Mouse (Mus musculus) spleen, adult 2 months (tissue): Measurements from ENCODE around the gene Gna12. TPM values are rescaled to one million over a fixed set of nuclear protein-coding genes. Genes with fewer than 3 reads are reported as not detected.

Source experiments
- DNase-seq, 2 experiments: peaks; one replicate each; pipeline versions ENCODE4 v3.0.0 to v3.0.0-alpha.2; 2012 to 2021; ENCODE audit warnings: low spot score in 2 of 2, low read depth in 1 of 2
- H3K27ac ChIP-seq: fragments of 200-500 bp; 2 replicates; pipeline ENCODE4 v1.5.1; 2012; ENCODE audit warnings: low read length, inconsistent platforms; ENCODE audit not compliant: insufficient read depth
- H3K27me3 ChIP-seq: fragments of 200-500 bp; 2 replicates; pipeline ENCODE4 v1.6.1; 2012; ENCODE audit warnings: mild to moderate bottlenecking, moderate library complexity, low read length, inconsistent platforms; ENCODE audit not compliant: control insufficient read depth, insufficient read depth
- H3K36me3 ChIP-seq: fragments of 200-500 bp; 2 replicates; pipeline ENCODE4 v1.6.1; 2012; ENCODE audit warnings: mild to moderate bottlenecking, low read length, inconsistent platforms; ENCODE audit not compliant: control insufficient read depth, insufficient read depth
- H3K4me1 ChIP-seq: fragments of 200-500 bp; 2 replicates; pipeline ENCODE4 v1.6.1; 2011; ENCODE audit warnings: inconsistent platforms; ENCODE audit not compliant: control insufficient read depth, insufficient read depth, insufficient read length
- H3K4me3 ChIP-seq: fragments of 200-500 bp; 2 replicates; pipeline ENCODE4 v1.5.1; 2011; ENCODE audit warnings: mild to moderate bottlenecking, inconsistent platforms; ENCODE audit not compliant: insufficient read depth, insufficient read length; ENCODE audit errors: extremely low read depth
- CTCF ChIP-seq: fragments of 200-500 bp; IDR thresholded peaks from 2 replicates; pipeline ENCODE4 v1.5.1; 2011; ENCODE audit warnings: mild to moderate bottlenecking, inconsistent platforms; ENCODE audit not compliant: insufficient read depth, insufficient read length, insufficient replicate concordance; ENCODE audit errors: extremely low read depth
- POLR2A ChIP-seq: fragments of 200-500 bp; IDR thresholded peaks from 2 replicates; pipeline ENCODE4 v1.6.1; 2011; ENCODE audit warnings: low read depth, low read length, inconsistent platforms
- WGBS: fragments of 180-500 bp; shearing (Covaris S2); methylation state at CpG from one replicate; pipeline ENCODE4 v1.1.7; 2018; 5-methylcytosine and 5-hydroxymethylcytosine counted together
- polyA plus RNA-seq: library from polyadenylated mRNA; depleted of rRNA; stranded (reverse); fragments of >200 nt; gene quantifications from 2 replicates; pipeline ENCODE4 v1.2.3, GENCODE M21; 2012; rRNA removed

Gene Gna12
- polyA plus RNA-seq: 66.8 and 67.9 TPM in 2 replicates

- Histone ChIP-seq H3K27ac (peak within 1 kb of the TSS; percentile 48), H3K4me1 (peaks cover 4% of the 10 kb centered on the region), H3K36me3 (no peaks in the 10 kb centered on the region), H3K27me3 (no peaks in the 10 kb centered on the region), H3K4me3 (peak within 1 kb of the TSS; percentile 94)
- TF ChIP-seq POLR2A (no peak), CTCF (no peak)
- 2% methylated on average over 49 of the region's 49 CpGs for WGBS
- DNase-seq: peak; percentile 95 to 99
Measured at GRCm38 (mm10) chr5:140830314-140831063, at the start of gene Gna12. Gene Gna12, minus strand, starts transcription at chr5:140830431.

- no peaks in the 10 kb centered on the region; the same call in 1 of the 2 replicates for H3K4me1 ChIP-seq
- H3K4me3 ChIP-seq: no peak overlapping the region
- no peak for DNase-seq
- 88% methylated on average over 6 of the region's 6 CpGs for WGBS
- peaks cover 75% of the 10 kb centered on the region for H3K36me3 ChIP-seq
- H3K27ac ChIP-seq: no peak overlapping the region
- no peak for TF ChIP-seq POLR2A
- peak; percentile 14; the same call in 1 of the 2 replicates for TF ChIP-seq CTCF
- H3K27me3 ChIP-seq: no peaks in the 10 kb centered on the region
Measured at GRCm38 (mm10) chr5:140878644-140879043, 48.4 kb upstream of the Gna12 start.

GRCm38 (mm10) chr5:140873736-140874307 lies 43.6 kb upstream of the Gna12 start:
- Histone ChIP-seq H3K27ac (peak overlapping the region; percentile 80), H3K4me3 (no peak overlapping the region), H3K4me1 (no peaks in the 10 kb centered on the region; the same call in 1 of the 2 replicates), H3K27me3 (no peaks in the 10 kb centered on the region), H3K36me3 (peaks cover 45% of the 10 kb centered on the region)
- no peak for DNase-seq
- WGBS: 47% methylated on average over 6 of the region's 6 CpGs
- no peak for TF ChIP-seq CTCF
- TF ChIP-seq POLR2A: no peak

- peaks cover 39% of the 10 kb centered on the region for H3K36me3 ChIP-seq
- DNase-seq: no peak
- no peak for TF ChIP-seq CTCF
- no peak for TF ChIP-seq POLR2A
- H3K27ac ChIP-seq: peak overlapping the region; percentile 80
- H3K4me3 ChIP-seq: no peak overlapping the region
- H3K4me1 ChIP-seq: no peaks in the 10 kb centered on the region; the same call in 1 of the 2 replicates
- H3K27me3 ChIP-seq: no peaks in the 10 kb centered on the region
- WGBS: 39% methylated on average over 18 of the region's 18 CpGs
Measured at GRCm38 (mm10) chr5:140873039-140873551, 42.9 kb upstream of the Gna12 start.

GRCm38 (mm10) chr5:140872532-140873038 lies 42.4 kb upstream of the Gna12 start:
- 32% methylated on average over 11 of the region's 11 CpGs for WGBS
- TF ChIP-seq POLR2A (peak; percentile 18; the same call in 1 of the 2 replicates), CTCF (no peak)
- no peaks in the 10 kb centered on the region; the same call in 1 of the 2 replicates for H3K4me1 ChIP-seq
- peak in 1 of 2 experiments; percentile 47 for DNase-seq
- H3K27me3 ChIP-seq: no peaks in the 10 kb centered on the region
- no peak overlapping the region for H3K4me3 ChIP-seq
- peaks cover 34% of the 10 kb centered on the region for H3K36me3 ChIP-seq
- peak overlapping the region; percentile 89 for H3K27ac ChIP-seq

GRCm38 (mm10) chr5:140871241-140871640 lies 41.0 kb upstream of the Gna12 start:
- TF ChIP-seq CTCF: no peak
- TF ChIP-seq POLR2A: no peak
- peak; percentile 22 to 36 for DNase-seq
- H3K27ac ChIP-seq: peak overlapping the region; percentile 89
- WGBS: 24% methylated on average over 6 of the region's 6 CpGs
- no peaks in the 10 kb centered on the region; the same call in 1 of the 2 replicates for H3K4me1 ChIP-seq
- no peak overlapping the region for H3K4me3 ChIP-seq
- H3K27me3 ChIP-seq: no peaks in the 10 kb centered on the region
- H3K36me3 ChIP-seq: peaks cover 25% of the 10 kb centered on the region
